Mouse (Mus musculus) urinary bladder, postnatal 36 days (tissue): ENCODE results near the gene Rcn1.

Experiments used
- DNase-seq, 2 experiments: peaks; one replicate each; pipeline ENCODE4 v3.0.0; 2022; ENCODE audit warnings: low spot score in 2 of 2, mixed read lengths in 1 of 2

Gene Rcn1

GRCm38 (mm10) chr2:105394375-105394774 is 4.7 kb downstream of the Rcn1 start:
- DNase-seq: no peak

GRCm38 (mm10) chr2:105392514-105392913 is 6.6 kb downstream of the Rcn1 start:
- DNase-seq: no peak

GRCm38 (mm10) chr2:105391414-105391784 is 7.7 kb downstream of the Rcn1 start:
- no peak for DNase-seq

GRCm38 (mm10) chr2:105390653-105391413 is 8.3 kb downstream of the Rcn1 start:
- DNase-seq: no peak

- no peak for DNase-seq
These were observed 9.9 kb downstream of the Rcn1 start for GRCm38 (mm10) chr2:105389007-105389890.

- DNase-seq: no peak
These were observed 12.7 kb downstream of the Rcn1 start for GRCm38 (mm10) chr2:105386418-105386817.

GRCm38 (mm10) chr2:105384998-105385397 is 14.1 kb downstream of the Rcn1 start:
- DNase-seq: no peak

GRCm38 (mm10) chr2:105383063-105383462 is 16.1 kb downstream of the Rcn1 start:
- DNase-seq: no peak

GRCm38 (mm10) chr2:105380757-105381319 is 18.3 kb downstream of the Rcn1 start:
- no peak for DNase-seq

- no peak for DNase-seq
These were observed 19.4 kb downstream of the Rcn1 start for GRCm38 (mm10) chr2:105379682-105380081.

- peak in 1 of 2 experiments; percentile 44 for DNase-seq
These were observed 23.4 kb downstream of the Rcn1 start for GRCm38 (mm10) chr2:105375705-105376104.

- no peak for DNase-seq
These were observed 23.9 kb downstream of the Rcn1 start for GRCm38 (mm10) chr2:105375261-105375660.

GRCm38 (mm10) chr2:105373658-105374057 is 25.5 kb downstream of the Rcn1 start:
- DNase-seq: no peak

- no peak for DNase-seq
These were observed 26.4 kb downstream of the Rcn1 start for GRCm38 (mm10) chr2:105372727-105373126.

- DNase-seq: no peak
These were observed 27.0 kb downstream of the Rcn1 start for GRCm38 (mm10) chr2:105372156-105372555.

GRCm38 (mm10) chr2:105370698-105371097 is 28.4 kb downstream of the Rcn1 start:
- DNase-seq: no peak

GRCm38 (mm10) chr2:105370240-105370639 is 28.9 kb downstream of the Rcn1 start:
- no peak for DNase-seq

GRCm38 (mm10) chr2:105367623-105368022 is 31.5 kb downstream of the Rcn1 start:
- DNase-seq: no peak

GRCm38 (mm10) chr2:105358040-105358439 is 41.1 kb downstream of the Rcn1 start:
- no peak for DNase-seq

GRCm38 (mm10) chr2:105356791-105357190 is 42.3 kb downstream of the Rcn1 start:
- DNase-seq: no peak

GRCm38 (mm10) chr2:105348886-105349285 is 50.2 kb downstream of the Rcn1 start:
- no peak for DNase-seq

GRCm38 (mm10) chr2:105339993-105340392 is 59.1 kb downstream of the Rcn1 start:
- DNase-seq: no peak
